Mouse (Mus musculus): ENCODE results near the gene P2ry6. TPM values are rescaled to one million over a fixed set of nuclear protein-coding genes. Genes with fewer than 3 reads are reported as not detected.

Gene P2ry6
- polyA plus RNA-seq, 1 experiment from 2014 or later, result 2.5 TPM

DNA sequence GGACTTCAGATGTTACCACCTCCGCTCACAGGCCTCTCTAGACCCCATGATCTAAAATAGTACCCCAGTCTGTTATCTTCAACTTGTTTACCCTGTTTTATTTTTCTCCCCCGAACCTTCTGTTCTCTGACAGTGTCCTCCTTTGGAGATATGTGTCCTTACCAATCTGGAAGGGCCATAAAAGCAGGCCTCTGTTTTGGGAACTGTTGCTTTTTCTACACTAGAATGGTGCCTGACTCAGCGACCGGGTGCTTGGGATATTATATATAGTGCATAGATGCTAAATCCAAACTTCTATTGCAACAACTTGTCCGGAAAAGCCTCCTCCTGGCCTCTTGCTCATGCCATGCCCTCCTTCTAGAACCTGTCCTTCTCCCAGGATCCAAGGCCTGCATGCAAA lies 50.2 kb downstream of the P2ry6 start:
- Histone ChIP-seq H3K27ac (replicated peaks; ENCODE audit: low read depth, low read length) (no peak overlapping the region), H3K9ac (ENCODE audit: low read length) (no peak overlapping the region), H3K36me3 (ENCODE audit: control insufficient read depth, insufficient read depth, low read length) (peaks cover 10% of the 10 kb centered on the region), H3K4me1 (ENCODE audit: control insufficient read depth, insufficient read depth, low read length) (peaks cover 64% of the 10 kb centered on the region), H3K9me3 (ENCODE audit: control insufficient read depth, low read length) (no peaks in the 10 kb centered on the region), H3K4me3 (ENCODE audit: low read depth, low read length) (no peak overlapping the region), H3K27me3 (ENCODE audit: control insufficient read depth, insufficient read depth, low read length) (no peaks in the 10 kb centered on the region), H3K4me2 (ENCODE audit: low read depth, severe bottlenecking) (peak overlapping the region; percentile 60; the same call in 1 of the 2 replicates)
- DNase-seq (ENCODE audit: low spot score), result no peak
- WGBS, result 82% methylated on average over 5 of the region's 5 CpGs
- ATAC-seq (ENCODE audit: insufficient number of reproducible peaks, low FRiP score, low TSS enrichment, low read depth), result no peak

DNA sequence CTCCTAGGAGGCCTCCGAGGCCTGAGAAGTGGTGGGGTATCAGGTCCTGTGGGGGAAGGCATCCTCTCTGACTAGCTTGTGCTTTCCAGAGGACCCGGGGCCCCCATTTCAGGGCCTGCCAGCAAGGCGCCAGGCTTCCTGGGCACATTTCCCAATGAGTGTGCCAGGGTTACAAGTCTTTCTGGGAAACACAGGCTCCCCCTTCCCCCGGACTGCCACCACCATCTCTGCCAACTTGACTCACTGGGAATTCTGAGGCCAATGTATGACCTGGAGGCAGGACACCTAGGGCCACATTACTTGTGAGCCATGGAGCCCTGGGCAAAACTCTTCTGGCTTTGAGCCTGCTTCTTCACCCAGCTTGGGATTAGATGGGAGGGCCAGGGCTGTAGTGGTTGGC lies 51.5 kb downstream of the P2ry6 start:
- no peak overlapping the region for H3K27ac ChIP-seq (replicated peaks; ENCODE audit: low read depth, low read length)
- ATAC-seq (ENCODE audit: insufficient number of reproducible peaks, low FRiP score, low TSS enrichment, low read depth) (no peak), DNase-seq (ENCODE audit: low spot score) (no peak)
- H3K36me3 ChIP-seq (ENCODE audit: control insufficient read depth, insufficient read depth, low read length), result peaks cover 10% of the 10 kb centered on the region
- WGBS, result 90% methylated on average over 4 of the region's 4 CpGs
- H3K9me3 ChIP-seq (ENCODE audit: control insufficient read depth, low read length), result no peaks in the 10 kb centered on the region
- no peak overlapping the region for H3K4me3 ChIP-seq (ENCODE audit: low read depth, low read length)
- peaks cover 62% of the 10 kb centered on the region for H3K4me1 ChIP-seq (ENCODE audit: control insufficient read depth, insufficient read depth, low read length)
- no peak overlapping the region for H3K4me2 ChIP-seq (ENCODE audit: low read depth, severe bottlenecking)
- H3K27me3 ChIP-seq (ENCODE audit: control insufficient read depth, insufficient read depth, low read length), result no peaks in the 10 kb centered on the region
- no peak overlapping the region for H3K9ac ChIP-seq (ENCODE audit: low read length)

DNA sequence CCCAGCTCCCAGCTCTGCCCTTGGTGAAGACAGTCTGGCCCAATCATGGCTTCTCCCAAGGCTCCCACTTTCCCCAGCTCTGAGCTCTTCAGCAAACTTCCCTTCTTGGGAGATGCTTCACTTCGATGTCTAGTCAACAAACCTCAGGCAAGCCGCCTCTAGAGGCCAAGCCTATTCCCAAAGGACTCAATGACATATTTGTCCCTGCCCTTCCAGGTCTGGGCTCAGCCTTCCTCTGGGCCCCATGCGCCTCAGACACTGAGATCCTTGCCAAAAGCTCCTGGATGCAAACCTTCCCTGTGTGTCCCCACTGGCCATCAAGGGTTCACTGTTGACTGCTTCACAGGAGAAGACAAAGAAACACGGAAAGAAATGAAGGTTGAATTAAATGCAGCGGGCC lies 53.2 kb downstream of the P2ry6 start:
- DNase-seq (ENCODE audit: low spot score), result no peak
- H3K36me3 ChIP-seq (ENCODE audit: control insufficient read depth, insufficient read depth, low read length), result peaks cover 10% of the 10 kb centered on the region
- no peak overlapping the region for H3K4me3 ChIP-seq (ENCODE audit: low read depth, low read length)
- H3K27ac ChIP-seq (replicated peaks; ENCODE audit: low read depth, low read length), result no peak overlapping the region
- no peak for ATAC-seq (ENCODE audit: insufficient number of reproducible peaks, low FRiP score, low TSS enrichment, low read depth)
- H3K27me3 ChIP-seq (ENCODE audit: control insufficient read depth, insufficient read depth, low read length), result no peaks in the 10 kb centered on the region
- H3K4me1 ChIP-seq (ENCODE audit: control insufficient read depth, insufficient read depth, low read length), result peaks cover 54% of the 10 kb centered on the region
- 92% methylated on average over 5 of the region's 5 CpGs for WGBS
- H3K4me2 ChIP-seq (ENCODE audit: low read depth, severe bottlenecking), result no peak overlapping the region
- H3K9me3 ChIP-seq (ENCODE audit: control insufficient read depth, low read length), result no peaks in the 10 kb centered on the region
- no peak overlapping the region for H3K9ac ChIP-seq (ENCODE audit: low read length)

DNA sequence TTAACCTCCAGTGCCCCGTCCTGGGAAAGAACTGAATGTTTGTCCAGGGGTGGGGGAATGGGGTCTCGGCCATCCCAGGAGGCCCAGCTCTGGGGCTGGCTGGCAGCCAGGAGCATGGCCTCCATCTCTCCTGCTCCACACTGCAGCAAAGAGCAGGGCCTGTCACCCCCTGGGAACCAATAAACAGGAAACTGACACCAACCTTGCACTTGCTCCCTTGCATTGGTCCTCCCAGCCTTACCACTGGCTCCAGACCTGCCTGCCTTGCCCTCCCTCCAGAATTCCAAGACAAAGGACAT lies 54.7 kb downstream of the P2ry6 start:
- H3K4me3 ChIP-seq (ENCODE audit: low read depth, low read length), result no peak overlapping the region
- H3K27me3 ChIP-seq (ENCODE audit: control insufficient read depth, insufficient read depth, low read length), result no peaks in the 10 kb centered on the region
- DNase-seq (ENCODE audit: low spot score) (peak; percentile 55), ATAC-seq (ENCODE audit: insufficient number of reproducible peaks, low FRiP score, low TSS enrichment, low read depth) (0 out of 2 replicates have a peak, but pooled peaks have one; percentile 38)
- peak overlapping the region; percentile 43 for H3K27ac ChIP-seq (replicated peaks; ENCODE audit: low read depth, low read length)
- 6% methylated on average over 2 of the region's 2 CpGs for whole genome bisulfite sequencing
- H3K36me3 ChIP-seq (ENCODE audit: control insufficient read depth, insufficient read depth, low read length), result peaks cover 12% of the 10 kb centered on the region
- H3K9ac ChIP-seq (ENCODE audit: low read length), result 0 out of 2 replicates have a peak overlapping the region, but pooled peaks have one; percentile 8
- H3K9me3 ChIP-seq (ENCODE audit: control insufficient read depth, low read length), result no peaks in the 10 kb centered on the region
- peak overlapping the region; percentile 5; the same call in 1 of the 2 replicates for H3K4me2 ChIP-seq (ENCODE audit: low read depth, severe bottlenecking)
- H3K4me1 ChIP-seq (ENCODE audit: control insufficient read depth, insufficient read depth, low read length), result peaks cover 38% of the 10 kb centered on the region

DNA sequence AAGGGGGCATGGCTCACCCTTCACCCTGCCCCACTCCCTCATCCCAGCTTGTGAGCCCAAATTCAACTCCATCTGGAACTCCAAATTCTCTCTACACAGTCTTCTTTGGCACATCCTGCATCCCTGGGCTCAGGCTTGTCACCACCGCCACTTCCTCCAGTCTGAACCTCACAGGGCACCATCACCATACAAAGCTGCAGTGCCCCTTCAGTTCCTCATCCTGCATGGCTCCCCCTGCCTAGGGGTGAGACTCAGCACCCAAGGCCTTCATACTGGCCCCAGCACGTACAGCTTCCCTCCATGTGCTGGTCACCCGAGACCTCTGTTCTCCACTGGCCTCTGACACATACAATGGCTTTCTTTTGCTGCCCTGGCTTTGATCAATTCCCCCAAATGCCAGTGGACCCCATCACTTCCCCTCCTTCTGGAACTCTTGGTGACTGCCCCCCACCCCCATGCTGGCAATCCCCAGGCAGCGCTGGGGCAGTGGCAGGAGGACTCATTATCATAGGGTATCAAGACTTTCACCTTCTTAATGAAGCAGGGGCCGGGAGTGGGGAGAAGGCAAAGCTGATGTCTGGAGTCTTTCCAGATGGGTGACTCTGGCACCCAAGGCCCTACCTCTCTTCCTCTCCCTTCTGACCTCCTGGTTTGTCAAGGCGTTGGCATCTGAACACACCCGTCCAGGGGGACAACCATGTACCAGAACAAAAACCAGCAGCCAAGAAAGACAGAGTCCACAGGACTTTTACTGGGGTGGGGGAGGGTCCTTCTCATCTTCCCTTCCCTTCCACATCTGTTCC lies 55.2 kb downstream of the P2ry6 start:
- Histone ChIP-seq H3K4me2 (ENCODE audit: low read depth, severe bottlenecking) (peak overlapping the region; percentile 5; the same call in 1 of the 2 replicates), H3K9ac (ENCODE audit: low read length) (0 out of 2 replicates have a peak overlapping the region, but pooled peaks have one; percentile 8), H3K4me3 (ENCODE audit: low read depth, low read length) (no peak overlapping the region), H3K4me1 (ENCODE audit: control insufficient read depth, insufficient read depth, low read length) (peaks cover 33% of the 10 kb centered on the region), H3K9me3 (ENCODE audit: control insufficient read depth, low read length) (no peaks in the 10 kb centered on the region), H3K27ac (replicated peaks; ENCODE audit: low read depth, low read length) (peak overlapping the region; percentile 43; the same call in 1 of the 2 replicates), H3K27me3 (ENCODE audit: control insufficient read depth, insufficient read depth, low read length) (no peaks in the 10 kb centered on the region), H3K36me3 (ENCODE audit: control insufficient read depth, insufficient read depth, low read length) (peaks cover 12% of the 10 kb centered on the region)
- no peak for ATAC-seq (ENCODE audit: insufficient number of reproducible peaks, low FRiP score, low TSS enrichment, low read depth)
- DNase-seq (ENCODE audit: low spot score), result no peak
- whole genome bisulfite sequencing, result 33% methylated on average over 7 of the region's 7 CpGs

DNA sequence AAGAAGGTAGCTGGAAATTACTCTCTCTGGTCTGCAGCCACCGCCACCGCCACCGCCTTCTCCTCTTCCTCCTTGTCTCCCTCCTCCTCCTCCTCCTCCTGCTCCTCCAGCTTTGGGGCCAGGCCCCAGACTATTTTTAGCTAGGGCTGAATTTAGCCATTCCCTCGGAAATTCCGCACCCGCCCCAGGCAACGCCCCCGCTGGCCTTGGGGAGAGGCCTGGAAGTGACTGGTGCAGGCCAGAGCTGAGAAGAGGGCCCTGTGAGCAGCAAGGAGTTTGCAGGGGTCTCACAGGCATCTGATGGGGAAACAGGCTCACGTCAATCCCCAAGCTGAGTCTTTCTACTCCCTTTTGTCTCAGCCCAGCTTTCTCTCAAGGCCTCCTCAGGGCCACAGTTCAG lies 56.3 kb downstream of the P2ry6 start:
- no peak overlapping the region for H3K27ac ChIP-seq (replicated peaks; ENCODE audit: low read depth, low read length)
- no peaks in the 10 kb centered on the region for H3K9me3 ChIP-seq (ENCODE audit: control insufficient read depth, low read length)
- DNase-seq (ENCODE audit: low spot score), result no peak
- ATAC-seq (ENCODE audit: insufficient number of reproducible peaks, low FRiP score, low TSS enrichment, low read depth), result no peak
- H3K4me3 ChIP-seq (ENCODE audit: low read depth, low read length), result no peak overlapping the region
- no peaks in the 10 kb centered on the region for H3K27me3 ChIP-seq (ENCODE audit: control insufficient read depth, insufficient read depth, low read length)
- H3K36me3 ChIP-seq (ENCODE audit: control insufficient read depth, insufficient read depth, low read length), result peaks cover 12% of the 10 kb centered on the region
- peak overlapping the region; percentile 43 for H3K9ac ChIP-seq (ENCODE audit: low read length)
- H3K4me1 ChIP-seq (ENCODE audit: control insufficient read depth, insufficient read depth, low read length), result peaks cover 27% of the 10 kb centered on the region
- WGBS, result 39% methylated on average over 7 of the region's 9 CpGs
- H3K4me2 ChIP-seq (ENCODE audit: low read depth, severe bottlenecking), result no peak overlapping the region

DNA sequence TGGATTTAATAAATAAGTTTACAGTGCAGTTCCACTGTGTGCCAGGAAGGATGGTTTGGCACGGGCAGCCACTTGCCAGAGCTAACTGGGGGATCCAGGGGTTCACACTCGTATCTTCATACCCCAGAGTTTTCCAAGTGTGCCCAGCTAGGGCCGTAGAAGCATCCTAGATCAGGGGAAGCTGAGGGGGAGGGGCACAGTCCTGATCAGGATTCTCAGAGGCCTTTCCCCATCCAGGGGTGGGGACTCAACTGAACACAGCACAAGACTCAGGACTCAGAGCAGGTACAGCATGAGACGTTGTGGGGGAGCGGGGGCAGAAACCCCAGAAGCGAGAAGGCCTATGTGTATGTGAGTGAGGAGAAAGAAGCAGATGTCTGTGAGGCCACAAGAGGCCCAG lies 56.7 kb downstream of the P2ry6 start:
- Histone ChIP-seq H3K27ac (replicated peaks; ENCODE audit: low read depth, low read length) (peak overlapping the region; percentile 32; the same call in 1 of the 2 replicates), H3K9ac (ENCODE audit: low read length) (no peak overlapping the region), H3K4me1 (ENCODE audit: control insufficient read depth, insufficient read depth, low read length) (peaks cover 26% of the 10 kb centered on the region), H3K9me3 (ENCODE audit: control insufficient read depth, low read length) (no peaks in the 10 kb centered on the region), H3K4me3 (ENCODE audit: low read depth, low read length) (no peak overlapping the region), H3K4me2 (ENCODE audit: low read depth, severe bottlenecking) (no peak overlapping the region), H3K27me3 (ENCODE audit: control insufficient read depth, insufficient read depth, low read length) (no peaks in the 10 kb centered on the region), H3K36me3 (ENCODE audit: control insufficient read depth, insufficient read depth, low read length) (peaks cover 12% of the 10 kb centered on the region)
- ATAC-seq (ENCODE audit: insufficient number of reproducible peaks, low FRiP score, low TSS enrichment, low read depth), result no peak
- WGBS, result 76% methylated on average over 6 of the region's 6 CpGs
- DNase-seq (ENCODE audit: low spot score), result no peak

DNA sequence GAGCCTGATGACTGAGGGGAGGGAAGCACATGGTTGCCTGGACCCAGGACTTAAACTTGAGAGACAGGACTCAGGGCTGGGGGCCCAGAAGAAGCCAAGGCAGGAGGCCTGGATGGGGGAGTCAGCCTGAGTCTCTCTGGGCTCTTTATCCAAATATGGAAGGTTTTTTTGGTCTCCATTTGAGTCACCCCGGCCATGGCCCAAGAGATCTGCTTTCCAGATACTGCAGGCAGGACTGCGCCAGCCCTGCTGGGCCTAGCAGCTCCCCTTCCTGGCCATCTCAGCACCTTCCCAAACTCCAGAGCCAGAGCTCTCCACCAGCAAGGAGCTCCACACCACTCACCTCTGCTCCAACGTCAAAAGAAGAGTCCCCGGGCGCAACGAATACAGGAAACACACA lies 57.9 kb downstream of the P2ry6 start:
- ATAC-seq (ENCODE audit: insufficient number of reproducible peaks, low FRiP score, low TSS enrichment, low read depth), result no peak
- Histone ChIP-seq H3K4me2 (ENCODE audit: low read depth, severe bottlenecking) (no peak overlapping the region), H3K36me3 (ENCODE audit: control insufficient read depth, insufficient read depth, low read length) (peaks cover 5% of the 10 kb centered on the region), H3K9ac (ENCODE audit: low read length) (no peak overlapping the region), H3K27me3 (ENCODE audit: control insufficient read depth, insufficient read depth, low read length) (no peaks in the 10 kb centered on the region), H3K4me3 (ENCODE audit: low read depth, low read length) (no peak overlapping the region), H3K4me1 (ENCODE audit: control insufficient read depth, insufficient read depth, low read length) (peaks cover 32% of the 10 kb centered on the region), H3K27ac (replicated peaks; ENCODE audit: low read depth, low read length) (no peak overlapping the region), H3K9me3 (ENCODE audit: control insufficient read depth, low read length) (no peaks in the 10 kb centered on the region)
- WGBS, result 85% methylated on average over 6 of the region's 6 CpGs
- no peak for DNase-seq (ENCODE audit: low spot score)

All from limb, embryonic 11.5 days (tissue).